Mouse (Mus musculus) neutrophil, adult 5-6 weeks (primary cell): ENCODE data around the gene Tap2. TPM values are rescaled to one million over a fixed set of nuclear protein-coding genes. Genes with fewer than 3 reads are reported as not detected.
A peak's percentile ranks its signal among the peaks of the same experiment; 100 is the strongest.

Source experiments
- ATAC-seq: fragments of 151-379, 151-347 bp; 2 replicates; pipeline ENCODE4 v1.8.0; 2017; ENCODE audit warnings: mild to moderate bottlenecking, moderate TSS enrichment; ENCODE audit not compliant: insufficient number of reproducible peaks, poor library complexity, low FRiP score, severe bottlenecking; ENCODE audit errors: extremely low read depth
- total RNA-seq: library from RNA; stranded (forward); fragments of 200-1000 nt; gene quantifications from 2 replicates; pipeline ENCODE4 v1.2.3, GENCODE M21; 2017

Gene Tap2
- total RNA-seq, result 108 and 112 TPM in 2 replicates

GRCm38 (mm10) chr17:34203444-34203843 lies at the start of gene Tap2:
Gene Tap2, plus strand, starts transcription at chr17:34203527.
- no peak for ATAC-seq

DNA sequence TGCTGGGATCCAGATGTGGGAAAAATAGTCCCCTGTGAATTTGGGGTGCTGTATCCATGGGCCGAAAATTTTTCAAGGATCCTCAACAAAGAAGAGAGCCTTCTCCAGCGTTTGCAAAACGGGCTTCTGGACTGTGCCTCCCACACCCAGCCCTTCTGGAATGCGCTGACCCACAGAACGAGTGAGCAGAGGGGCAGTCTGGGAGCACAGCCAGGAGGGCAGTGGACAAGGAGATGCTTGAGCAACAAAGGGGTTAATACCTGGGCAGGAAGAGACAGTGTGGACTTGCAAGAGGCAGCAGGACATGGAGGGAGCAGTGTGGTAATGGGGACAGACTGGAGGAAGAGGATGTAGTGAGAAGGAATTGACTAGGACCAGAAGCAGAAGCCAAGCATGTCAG lies 47.8 kb upstream of the Tap2 start:
- no peak for ATAC-seq

DNA sequence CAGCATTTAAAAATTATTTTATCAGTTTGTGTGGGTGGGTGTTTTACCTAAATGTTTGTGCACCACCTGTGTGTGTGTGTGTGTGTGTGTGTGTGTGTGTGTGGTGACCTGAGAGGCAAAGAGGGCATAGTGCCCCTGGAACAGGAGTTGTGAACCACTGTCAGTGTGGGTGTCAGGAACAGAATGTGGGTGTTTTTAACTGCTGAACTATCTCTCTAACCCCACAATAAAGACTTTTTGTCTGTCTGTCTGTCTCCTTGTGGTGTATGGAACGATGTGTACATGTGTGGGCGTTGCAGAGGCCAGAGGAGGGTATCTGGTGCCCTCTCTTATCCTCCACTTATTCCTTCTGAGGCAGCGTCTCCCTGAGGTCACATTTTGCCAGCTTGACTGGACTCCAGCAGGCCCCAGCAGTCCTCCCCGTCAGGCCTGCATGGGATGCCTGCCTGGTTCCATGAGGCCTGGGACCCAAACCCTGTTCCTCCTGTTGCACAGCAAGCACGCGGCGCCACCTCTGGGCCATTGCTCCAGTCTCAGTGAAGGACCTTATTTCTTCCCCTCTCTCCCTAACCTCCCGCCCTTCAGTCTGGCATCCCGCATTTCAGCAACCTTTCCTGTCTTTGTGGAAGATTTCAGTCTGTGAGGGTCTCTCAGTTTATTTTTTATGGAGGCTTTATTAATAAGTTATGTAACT lies 39.0 kb upstream of the Tap2 start:
- no peak for ATAC-seq

DNA sequence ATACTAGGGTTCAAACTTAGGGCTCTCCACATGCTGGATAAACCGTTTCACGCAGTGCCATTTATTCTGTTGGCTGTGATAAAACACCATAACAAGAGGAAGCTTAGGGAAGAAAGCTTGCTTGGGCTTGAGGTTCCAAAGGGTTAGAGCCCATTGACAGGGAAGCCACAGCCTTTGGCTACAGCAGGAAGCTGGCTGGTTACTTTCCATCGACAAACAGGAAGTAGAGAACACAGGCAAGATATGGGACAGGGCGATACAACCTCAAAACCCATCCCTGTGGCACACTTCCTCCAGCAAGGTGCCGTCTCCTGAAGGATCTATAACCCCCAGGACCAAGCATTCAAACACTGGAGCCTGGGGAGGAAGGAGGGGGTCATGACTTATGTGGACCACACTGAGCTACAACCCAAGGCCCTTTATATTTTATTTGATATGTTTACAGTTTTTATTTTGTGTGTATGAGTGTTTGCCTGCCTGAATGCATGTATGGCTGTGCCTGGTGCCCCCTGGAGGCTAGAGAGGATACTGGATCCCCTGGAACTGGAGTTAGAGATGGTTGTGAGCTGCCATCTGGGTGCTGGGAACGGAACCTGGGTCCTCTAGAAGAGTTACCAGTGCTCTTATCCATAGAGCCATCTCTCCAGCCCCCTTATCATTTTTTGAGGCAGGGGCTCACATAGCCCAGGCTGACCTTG lies 38.1 kb upstream of the Tap2 start:
- no peak for ATAC-seq

DNA sequence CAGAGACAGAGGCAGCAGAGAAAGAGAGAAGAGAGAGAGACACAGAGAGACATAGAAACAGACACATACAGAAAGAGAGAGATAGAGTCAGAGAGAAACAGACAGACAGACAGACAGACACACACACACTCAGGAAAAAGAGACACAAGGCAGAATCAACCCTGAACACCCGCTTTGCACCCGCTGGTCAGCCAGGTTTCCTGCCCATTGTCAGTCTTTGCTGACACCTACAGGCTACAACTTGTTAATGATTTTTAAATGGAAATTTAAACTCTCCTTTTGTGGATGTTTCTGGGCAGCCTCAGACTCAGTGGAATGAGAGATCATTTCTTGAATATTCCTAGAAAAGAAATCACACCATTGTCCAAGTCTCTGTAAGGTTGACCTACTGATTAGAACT lies 34.0 kb upstream of the Tap2 start:
- peak; percentile 57 for ATAC-seq

DNA sequence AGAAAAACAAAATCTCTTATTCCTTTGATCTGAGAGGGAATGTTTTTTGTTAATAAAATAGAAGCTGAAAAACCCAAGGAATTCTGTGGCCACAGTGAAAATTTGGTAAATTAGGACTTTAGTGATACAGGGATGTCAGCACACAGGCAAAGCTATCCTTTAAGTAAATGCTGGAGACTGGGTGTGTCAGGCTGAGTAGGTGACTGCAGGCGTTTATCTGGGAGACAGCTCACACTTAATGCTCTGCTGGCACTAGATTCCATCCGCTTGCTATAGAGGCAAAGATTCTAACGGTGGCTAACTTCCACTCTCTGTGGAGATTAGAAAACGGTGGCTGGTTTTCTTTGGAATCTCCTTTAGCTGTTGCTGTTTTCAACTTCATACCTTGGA lies 32.8 kb upstream of the Tap2 start:
- ATAC-seq, result no peak

- peak; percentile 81 for ATAC-seq
These were observed 32.3 kb upstream of the Tap2 start for GRCm38 (mm10) chr17:34170877-34171498.

GRCm38 (mm10) chr17:34172528-34172927 lies 30.8 kb upstream of the Tap2 start:
- ATAC-seq, result no peak

DNA sequence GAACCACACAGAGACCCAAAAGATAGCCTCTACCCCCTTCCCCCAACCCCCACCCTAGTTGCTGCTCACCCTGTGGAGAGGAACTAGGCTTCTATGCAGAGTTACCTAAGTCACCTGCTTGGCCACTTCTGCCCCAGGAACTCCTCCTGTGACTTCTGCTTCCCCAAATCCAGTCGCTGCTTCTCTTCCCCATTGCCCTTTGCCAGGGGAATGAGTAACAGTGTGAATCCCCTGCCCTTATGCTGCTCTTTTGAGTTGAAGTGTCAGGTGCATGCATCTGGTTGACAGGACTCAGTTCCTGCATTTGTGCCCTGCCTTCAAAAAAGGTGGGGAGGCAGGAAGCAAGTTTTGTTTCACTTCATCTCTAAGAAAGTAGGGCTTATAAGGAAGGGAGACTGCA lies 29.3 kb upstream of the Tap2 start:
- ATAC-seq, result peak; percentile 9; the same call in 1 of the 2 replicates

DNA sequence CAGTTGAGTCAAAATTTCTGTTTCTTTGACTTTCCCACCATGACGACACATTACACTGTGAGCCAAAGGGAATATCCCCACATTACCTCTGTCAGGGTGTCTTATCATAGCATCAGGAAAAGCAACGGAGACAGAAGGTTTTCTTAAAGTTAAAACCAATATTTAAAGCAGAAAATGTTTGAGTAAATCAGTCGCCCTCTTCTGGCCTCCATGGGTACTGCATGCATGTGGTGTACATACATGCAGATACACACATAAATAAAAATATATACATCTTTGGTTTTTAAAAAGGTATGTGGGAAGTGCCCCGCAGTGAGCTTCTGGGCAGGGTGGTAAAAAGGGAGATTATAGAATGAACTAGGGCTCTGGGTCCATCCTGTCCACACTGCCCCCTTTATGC lies 26.1 kb upstream of the Tap2 start:
- ATAC-seq, result no peak

GRCm38 (mm10) chr17:34179019-34179418 lies 24.3 kb upstream of the Tap2 start:
- no peak for ATAC-seq

DNA sequence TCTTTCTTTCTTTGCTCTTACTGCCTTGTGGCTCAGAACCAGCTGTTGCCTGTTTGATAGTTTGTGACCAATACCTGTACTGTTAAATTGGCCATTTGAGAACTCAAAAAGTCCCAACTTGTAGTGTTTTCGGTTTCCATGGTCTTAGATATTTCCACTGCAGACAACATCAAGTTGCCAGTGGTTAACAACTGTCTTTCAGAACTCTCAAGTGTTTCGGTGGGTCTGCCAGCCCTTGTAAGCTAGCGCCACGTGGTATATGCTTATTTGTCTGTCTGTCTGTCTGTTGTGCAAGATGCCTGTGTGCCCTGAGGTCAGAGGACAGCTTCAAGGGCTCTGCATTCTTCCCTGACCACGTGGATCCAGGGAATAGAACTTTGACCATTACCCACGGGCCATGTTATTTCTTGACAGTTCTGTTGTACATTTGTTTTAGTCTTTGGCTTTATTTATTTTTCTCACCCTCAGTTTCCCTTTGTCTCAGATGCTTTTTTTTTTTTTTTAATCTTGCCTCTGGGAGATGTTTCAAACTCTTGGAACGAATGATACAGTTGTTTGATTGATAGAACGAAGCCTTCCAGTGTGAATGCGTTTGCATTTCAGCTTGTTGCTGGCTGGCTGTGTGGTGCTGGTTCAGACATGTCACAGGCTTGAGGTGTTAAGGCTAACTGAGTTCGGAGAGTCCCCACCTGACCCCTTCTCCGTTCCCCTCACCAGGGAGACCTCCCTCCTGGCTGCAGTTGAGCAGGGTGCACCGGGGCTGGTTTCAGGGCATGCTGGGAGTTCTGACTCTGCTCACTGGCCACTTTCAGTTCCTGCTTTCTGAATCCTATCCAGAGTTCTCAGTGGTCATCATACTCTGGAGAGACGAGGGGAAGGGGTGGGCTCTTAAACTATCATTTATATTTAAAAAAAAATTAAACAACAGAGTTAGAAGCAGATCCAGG lies 23.1 kb upstream of the Tap2 start:
- no peak for ATAC-seq

- ATAC-seq, result no peak
These were observed 19.6 kb upstream of the Tap2 start for GRCm38 (mm10) chr17:34183564-34184219.

DNA sequence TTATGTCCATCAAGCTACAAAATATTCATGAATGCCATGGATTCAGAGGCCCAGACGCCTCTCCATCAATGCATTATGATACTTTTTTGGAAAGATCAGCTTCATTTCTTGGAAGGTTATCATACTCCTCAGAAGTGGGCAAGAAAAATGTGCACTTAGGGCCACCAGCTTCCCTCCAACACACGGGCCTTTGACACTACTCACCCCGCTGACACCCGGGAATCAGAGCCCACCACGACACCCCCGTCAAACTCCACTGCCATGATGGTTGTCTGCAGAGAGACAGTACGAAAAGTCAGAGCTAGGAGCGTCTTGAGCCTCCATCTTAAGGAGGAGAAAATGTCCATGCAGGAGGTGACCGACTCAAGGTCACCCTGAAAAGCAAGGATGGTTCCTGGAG lies 17.8 kb upstream of the Tap2 start:
- no peak for ATAC-seq

DNA sequence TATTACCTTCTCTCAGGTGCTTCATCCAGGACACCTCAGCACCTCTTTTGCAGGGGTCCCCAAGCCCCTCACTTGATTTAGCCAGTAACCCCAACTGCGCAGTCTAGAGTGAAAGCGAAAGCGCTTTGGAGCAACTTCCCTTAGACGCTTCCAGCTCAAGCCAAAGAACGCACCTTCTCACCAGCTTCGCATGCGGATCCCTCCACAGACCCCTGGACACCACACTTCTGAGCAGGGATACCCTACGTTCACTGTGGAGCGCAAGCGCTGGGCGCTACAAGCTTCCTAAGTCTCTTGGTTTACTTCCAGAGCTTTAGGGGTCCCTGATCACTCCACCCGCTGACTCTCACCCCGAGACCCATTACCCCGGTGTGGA lies 16.5 kb upstream of the Tap2 start:
- peak; percentile 21; the same call in 1 of the 2 replicates for ATAC-seq

- peak; percentile 81 for ATAC-seq
These were observed 15.9 kb upstream of the Tap2 start, which contains the start of the genes Tap1 and Psmb9 for GRCm38 (mm10) chr17:34187261-34187916. Gene Tap1, plus strand, starts transcription at chr17:34187553. Gene Psmb9, minus strand, starts transcription at chr17:34187764.

- no peak for ATAC-seq
These were observed 15.3 kb upstream of the Tap2 start for GRCm38 (mm10) chr17:34188010-34188409.

DNA sequence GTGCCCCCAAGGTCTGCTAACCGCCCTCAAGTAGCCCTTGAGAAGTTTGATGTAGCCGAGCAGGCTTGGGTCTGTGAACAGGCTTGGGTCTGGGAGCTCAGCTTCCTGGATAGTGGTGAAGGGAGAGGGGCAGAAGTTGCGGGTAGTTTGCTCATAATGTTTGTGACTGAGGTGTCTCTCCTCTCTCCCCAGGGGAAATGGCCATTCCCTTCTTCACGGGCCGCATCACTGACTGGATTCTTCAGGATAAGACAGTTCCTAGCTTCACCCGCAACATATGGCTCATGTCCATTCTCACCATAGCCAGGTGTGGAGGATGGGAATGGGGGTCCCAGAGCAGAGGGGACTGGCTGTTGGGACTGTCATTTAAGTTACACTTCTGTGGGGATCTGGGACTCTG lies 14.3 kb upstream of the Tap2 start:
- no peak for ATAC-seq
